Mouse (Mus musculus): ENCODE measurements around the gene Tmem236.
"Not testable (repeated sequence)": the region's sequence is repeated elsewhere in the genome, so short reads cannot be mapped to it uniquely, and the experiment has no call there.

The Tmem236 gene

GRCm38 (mm10) chr2:14190684-14191083 lies 16.4 kb downstream of the Tmem236 start:
- DNase-seq (ENCODE audit: extremely low spot score, low read depth, low spot score): no peak

DNA sequence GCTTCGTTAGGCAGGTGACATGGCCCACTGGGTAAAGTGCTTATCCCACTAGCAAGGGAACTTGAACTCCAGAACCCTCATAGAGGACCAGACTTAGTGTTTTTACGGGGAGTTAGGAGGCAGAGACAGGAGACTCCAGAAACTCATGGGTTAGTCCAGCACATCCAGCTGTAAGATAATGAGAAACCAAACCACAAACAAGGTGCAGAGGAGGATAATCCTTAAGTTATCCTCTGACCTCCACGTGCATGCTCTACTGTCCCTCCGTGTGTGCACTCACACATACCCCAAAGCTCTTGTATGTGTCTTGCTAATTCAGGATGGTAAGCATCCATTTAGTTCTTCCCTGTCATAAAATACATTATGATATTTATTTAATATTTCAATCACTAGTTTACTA lies 17.3 kb downstream of the Tmem236 start:
- DNase-seq (ENCODE audit: extremely low spot score, low read depth, low spot score): no peak

- DNase-seq (ENCODE audit: extremely low spot score, low read depth, low spot score): no peak
Measured at GRCm38 (mm10) chr2:14192046-14192445, 17.7 kb downstream of the Tmem236 start.

DNA sequence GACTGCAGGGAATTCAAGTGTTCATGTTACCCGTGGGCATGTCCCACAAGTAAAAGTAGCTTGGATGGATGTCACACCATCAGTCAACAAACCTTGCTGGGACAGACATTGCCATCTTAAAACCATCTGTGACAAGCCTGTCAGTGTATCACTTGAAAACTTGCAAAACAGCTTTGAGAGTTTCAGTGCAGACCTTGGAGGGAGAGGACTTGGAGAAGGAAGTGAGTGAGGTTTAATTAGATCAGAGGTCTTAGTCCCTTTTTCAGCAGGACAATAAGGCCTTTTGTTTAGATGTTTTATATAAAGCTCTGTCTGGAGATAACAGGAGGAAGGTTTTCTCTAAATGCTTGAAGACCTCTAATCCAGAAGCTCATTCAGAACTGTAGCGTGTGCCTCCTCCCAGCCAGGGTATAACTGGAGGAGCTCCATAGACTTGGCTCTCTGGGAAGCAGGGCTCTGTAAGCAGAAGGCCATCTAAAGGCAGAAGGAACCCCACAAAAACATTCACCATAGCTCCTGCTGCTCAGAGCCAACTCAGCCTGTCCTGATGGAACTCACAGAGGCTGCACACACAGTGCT lies 24.1 kb downstream of the Tmem236 start:
- DNase-seq (ENCODE audit: extremely low spot score, low read depth, low spot score): not testable (repeated sequence)

DNA sequence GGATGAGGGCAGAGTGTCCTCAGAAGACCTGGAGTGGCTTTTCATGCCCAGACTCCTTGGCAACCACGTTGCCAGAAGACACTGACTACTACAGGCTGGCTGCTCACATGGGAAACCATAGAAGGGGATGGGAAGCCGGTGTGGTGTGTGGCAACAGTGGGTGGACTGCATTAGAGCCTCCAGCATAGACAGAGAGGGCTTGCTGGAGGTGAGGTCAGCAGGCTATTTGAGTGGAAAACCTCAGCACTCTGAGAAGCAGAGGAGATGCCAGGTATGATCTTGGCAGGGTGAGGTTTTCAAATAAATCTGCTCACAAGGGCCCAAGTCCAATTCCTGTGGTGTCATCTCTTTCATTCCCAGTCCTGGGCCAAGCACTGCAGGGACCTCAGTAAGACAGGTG lies 25.3 kb downstream of the Tmem236 start:
- no peak for DNase-seq (ENCODE audit: extremely low spot score, low read depth, low spot score)

DNA sequence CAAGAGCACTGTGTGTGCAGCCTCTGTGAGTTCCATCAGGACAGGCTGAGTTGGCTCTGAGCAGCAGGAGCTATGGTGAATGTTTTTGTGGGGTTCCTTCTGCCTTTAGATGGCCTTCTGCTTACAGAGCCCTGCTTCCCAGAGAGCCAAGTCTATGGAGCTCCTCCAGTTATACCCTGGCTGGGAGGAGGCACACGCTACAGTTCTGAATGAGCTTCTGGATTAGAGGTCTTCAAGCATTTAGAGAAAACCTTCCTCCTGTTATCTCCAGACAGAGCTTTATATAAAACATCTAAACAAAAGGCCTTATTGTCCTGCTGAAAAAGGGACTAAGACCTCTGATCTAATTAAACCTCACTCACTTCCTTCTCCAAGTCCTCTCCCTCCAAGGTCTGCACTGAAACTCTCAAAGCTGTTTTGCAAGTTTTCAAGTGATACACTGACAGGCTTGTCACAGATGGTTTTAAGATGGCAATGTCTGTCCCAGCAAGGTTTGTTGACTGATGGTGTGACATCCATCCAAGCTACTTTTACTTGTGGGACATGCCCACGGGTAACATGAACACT lies 26.6 kb downstream of the Tmem236 start:
- not testable (repeated sequence) for DNase-seq (ENCODE audit: extremely low spot score, low read depth, low spot score)

- DNase-seq (ENCODE audit: extremely low spot score, low read depth, low spot score): no peak
Measured at GRCm38 (mm10) chr2:14204308-14204707, 30.0 kb downstream of the Tmem236 start.

- no peak for DNase-seq (ENCODE audit: extremely low spot score, low read depth, low spot score)
Measured at GRCm38 (mm10) chr2:14206798-14207197, 32.5 kb downstream of the Tmem236 start.

GRCm38 (mm10) chr2:14210731-14211130 lies 36.4 kb downstream of the Tmem236 start:
- DNase-seq (ENCODE audit: extremely low spot score, low read depth, low spot score): no peak

DNA sequence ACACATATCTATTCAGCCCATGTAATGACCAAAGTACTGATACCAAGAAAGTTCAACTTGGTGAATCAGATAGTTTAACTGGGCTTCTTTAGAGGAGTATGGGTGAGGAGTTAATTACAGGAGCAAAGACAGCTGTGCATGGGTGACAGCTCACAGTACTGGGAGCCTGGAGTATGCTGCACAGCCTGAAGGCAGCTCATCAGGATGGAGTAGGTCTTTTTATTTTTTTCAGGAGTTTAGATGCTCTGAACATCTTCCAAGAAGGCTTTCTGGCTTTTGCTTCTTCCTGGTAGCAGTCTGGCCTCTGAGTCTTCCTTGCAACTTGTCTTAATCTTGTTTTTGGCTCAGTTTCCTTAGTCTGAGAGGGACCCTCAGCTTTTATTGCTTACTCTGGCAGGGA lies 37.3 kb downstream of the Tmem236 start:
- no peak for DNase-seq (ENCODE audit: extremely low spot score, low read depth, low spot score)

GRCm38 (mm10) chr2:14214764-14215163 lies 40.4 kb downstream of the Tmem236 start:
- no peak for DNase-seq (ENCODE audit: extremely low spot score, low read depth, low spot score)

DNA sequence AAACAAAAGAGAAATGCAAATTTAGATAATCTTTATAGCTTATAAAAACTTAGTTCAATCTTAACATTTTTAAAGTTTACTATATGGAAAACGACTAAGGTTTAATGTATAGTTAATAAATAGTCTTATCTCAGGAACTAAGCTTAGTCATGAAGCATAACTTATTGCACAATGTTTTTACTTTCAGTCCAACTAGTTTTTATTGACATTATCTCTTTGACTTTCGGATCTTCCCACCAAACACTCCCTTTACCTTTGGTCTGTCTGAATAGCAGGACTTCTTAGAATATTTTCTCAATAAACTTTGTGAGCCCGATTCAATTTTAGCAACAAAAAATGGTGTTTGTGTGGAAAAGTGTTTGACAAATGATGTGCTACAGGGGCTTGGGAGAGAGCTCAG lies 42.3 kb downstream of the Tmem236 start:
- DNase-seq (ENCODE audit: extremely low spot score, low read depth, low spot score): no peak

- DNase-seq (ENCODE audit: extremely low spot score, low read depth, low spot score): no peak
Measured at GRCm38 (mm10) chr2:14218126-14218525, 43.8 kb downstream of the Tmem236 start.

GRCm38 (mm10) chr2:14224387-14224786 lies 50.1 kb downstream of the Tmem236 start:
- no peak for DNase-seq (ENCODE audit: extremely low spot score, low read depth, low spot score)

DNA sequence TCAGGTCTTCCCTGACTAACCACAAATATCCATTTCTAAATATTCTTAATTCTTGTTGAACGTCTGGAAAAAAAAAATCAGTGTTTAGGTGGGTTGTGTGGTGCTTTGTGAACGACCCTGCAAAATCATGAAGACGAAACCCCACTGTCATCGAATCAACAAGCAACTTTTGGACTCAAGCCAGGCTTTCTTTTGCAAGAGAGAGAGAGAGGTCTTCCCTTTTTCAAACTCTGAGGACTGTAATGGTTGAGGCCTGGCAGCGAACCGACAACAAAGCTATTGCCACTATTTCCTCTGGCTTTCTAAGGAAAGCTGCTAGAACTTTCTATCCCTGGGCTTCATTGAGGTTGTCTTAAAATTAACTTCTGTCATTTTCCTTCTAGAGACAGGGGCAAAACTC lies 54.2 kb downstream of the Tmem236 start:
- DNase-seq (ENCODE audit: extremely low spot score, low read depth, low spot score): no peak

DNA sequence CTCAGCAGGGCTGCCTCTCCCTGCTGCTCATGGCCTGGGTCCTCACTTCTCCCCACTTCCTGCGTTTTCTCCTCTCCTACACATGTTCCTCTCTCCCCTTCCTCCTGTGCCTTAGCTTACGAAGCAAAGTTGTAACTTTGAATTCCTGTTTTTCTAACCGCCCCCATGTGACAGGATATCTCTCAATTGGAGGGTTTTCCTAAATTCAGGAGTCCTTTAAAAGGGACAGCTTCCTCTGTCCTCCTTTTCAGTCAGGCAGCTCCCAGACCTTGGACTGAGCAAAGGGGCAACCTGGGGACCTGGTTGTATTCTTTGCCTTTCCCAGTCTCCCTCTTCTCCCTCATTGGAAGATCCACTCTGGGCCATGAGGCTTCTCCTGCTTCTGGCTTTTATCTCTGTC lies 54.8 kb downstream of the Tmem236 start, which contains the start of gene Mrc1:
Gene Mrc1, plus strand, starts transcription at position 244 of the 400 bp plus-strand sequence.
- no peak for DNase-seq (ENCODE audit: extremely low spot score, low read depth, low spot score)

DNA sequence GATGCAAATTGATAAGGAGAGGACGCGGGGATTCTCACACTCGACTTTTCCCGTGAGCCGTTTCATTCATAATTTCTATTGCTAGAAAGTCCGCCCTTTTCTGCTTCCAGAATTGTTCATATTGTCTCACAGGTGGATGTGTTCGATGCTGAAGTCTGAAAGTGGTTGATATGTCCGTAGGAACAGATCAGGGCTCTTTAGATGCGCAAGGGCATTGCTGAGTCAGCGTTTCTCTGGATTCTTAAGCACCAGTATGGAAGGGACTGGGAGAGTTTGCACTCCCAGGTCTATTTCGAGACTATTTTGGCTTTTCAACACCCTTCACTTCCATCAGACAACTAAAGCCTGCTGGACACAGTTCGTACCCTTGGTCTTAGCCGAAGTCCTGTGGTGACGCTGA lies 55.7 kb downstream of the Tmem236 start:
- no peak for DNase-seq (ENCODE audit: extremely low spot score, low read depth, low spot score)

DNA sequence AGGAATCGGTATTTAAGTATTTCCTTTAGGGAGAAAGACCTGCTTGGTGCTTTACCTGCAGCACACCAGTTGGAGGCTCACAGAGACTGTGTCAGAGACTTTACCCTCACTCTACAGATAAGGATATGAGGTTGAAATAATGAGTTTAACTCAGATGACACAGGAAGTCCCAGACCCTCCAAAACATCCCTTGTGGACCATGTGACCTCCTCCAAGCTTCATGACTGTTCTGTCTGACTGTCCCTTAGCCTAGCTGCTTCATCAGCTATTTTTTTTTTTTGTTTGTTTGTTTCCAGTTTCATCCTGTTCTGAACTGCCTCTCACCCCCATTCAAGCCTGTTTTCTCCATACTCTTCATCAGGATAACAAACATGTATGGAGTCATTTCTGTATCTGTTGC lies 58.6 kb downstream of the Tmem236 start:
- no peak for DNase-seq (ENCODE audit: extremely low spot score, low read depth, low spot score)

DNA sequence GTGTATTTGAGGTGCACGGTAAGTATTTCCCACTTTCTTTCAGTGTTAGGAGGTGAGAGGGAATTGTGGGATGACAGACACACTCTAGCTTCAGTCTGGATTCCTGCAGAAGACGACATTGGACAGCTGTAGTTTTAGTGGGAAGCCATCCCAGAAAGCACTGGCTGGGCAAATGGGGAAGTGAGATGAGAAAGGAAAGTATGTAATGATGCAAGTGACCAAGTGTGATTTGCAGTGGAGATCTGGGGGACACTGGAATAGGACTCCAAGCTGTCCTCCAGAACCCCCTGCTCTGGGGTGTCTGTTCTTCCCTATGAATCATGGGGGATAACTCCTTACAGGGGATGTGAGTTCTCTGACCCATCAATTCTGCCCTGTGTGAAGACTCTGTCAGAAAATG lies 59.7 kb downstream of the Tmem236 start:
- no peak for DNase-seq (ENCODE audit: extremely low spot score, low read depth, low spot score)

GRCm38 (mm10) chr2:14235319-14235718 lies 61.0 kb downstream of the Tmem236 start:
- DNase-seq (ENCODE audit: extremely low spot score, low read depth, low spot score): no peak

- DNase-seq (ENCODE audit: extremely low spot score, low read depth, low spot score): no peak
Measured at GRCm38 (mm10) chr2:14236920-14237319, 62.6 kb downstream of the Tmem236 start.

- DNase-seq (ENCODE audit: extremely low spot score, low read depth, low spot score): no peak
Measured at GRCm38 (mm10) chr2:14237723-14238122, 63.4 kb downstream of the Tmem236 start.

DNA sequence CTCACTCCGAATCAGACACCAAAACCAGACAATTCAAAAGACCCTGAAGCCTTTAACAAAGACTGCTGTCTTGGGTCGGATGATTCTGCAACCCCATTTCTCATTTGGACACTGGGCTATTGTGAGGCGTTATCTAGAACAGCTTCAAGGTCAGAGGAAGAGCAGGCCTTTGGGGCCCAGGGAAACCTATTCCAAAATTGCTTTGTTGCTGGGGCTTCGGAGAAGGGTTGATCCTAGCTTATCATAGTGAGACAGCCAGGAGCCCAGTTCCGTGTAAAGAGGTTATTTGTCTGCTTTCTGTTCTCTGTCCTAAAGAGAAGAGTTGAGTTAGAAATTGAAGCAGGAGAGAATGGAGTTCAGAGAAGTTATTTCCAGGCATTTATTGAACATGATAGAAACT lies 64.8 kb downstream of the Tmem236 start:
- DNase-seq (ENCODE audit: extremely low spot score, low read depth, low spot score): no peak

All from hindlimb bud, embryonic 11.5 days (tissue).